Mouse (Mus musculus) hindlimb bud, embryonic 11.5 days (tissue): ENCODE data around the gene Rnf111.

Experiments
- DNase-seq: peaks from one replicate; pipeline ENCODE4 v3.0.0-alpha.2; 2012; ENCODE audit warnings: low read depth, low spot score; ENCODE audit errors: extremely low spot score

Gene Rnf111

GRCm38 (mm10) chr9:70406596-70406995 is 96.9 kb downstream of the Rnf111 start:
- no peak for DNase-seq

- no peak for DNase-seq
Measured at GRCm38 (mm10) chr9:70401937-70402539, 101.5 kb downstream of the Rnf111 start.

DNA sequence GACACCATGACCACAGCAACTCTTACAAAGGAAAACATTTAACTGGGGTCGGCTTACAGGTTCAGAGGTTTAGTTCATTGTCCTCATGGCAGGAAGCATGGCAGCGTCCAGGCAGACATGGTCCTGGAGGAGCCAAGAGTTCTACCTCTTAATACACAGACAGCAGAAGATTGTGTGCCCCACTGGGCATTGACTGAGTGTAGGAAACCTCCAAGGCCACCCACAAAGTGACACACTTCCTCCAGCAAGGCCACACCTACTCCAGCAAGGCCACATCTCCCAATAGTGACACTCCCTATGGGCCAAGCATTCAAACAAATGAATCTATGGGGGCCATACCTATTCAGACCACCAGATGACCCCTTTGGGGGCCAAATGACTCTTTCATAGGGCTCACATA is 107.4 kb downstream of the Rnf111 start:
- no peak for DNase-seq

DNA sequence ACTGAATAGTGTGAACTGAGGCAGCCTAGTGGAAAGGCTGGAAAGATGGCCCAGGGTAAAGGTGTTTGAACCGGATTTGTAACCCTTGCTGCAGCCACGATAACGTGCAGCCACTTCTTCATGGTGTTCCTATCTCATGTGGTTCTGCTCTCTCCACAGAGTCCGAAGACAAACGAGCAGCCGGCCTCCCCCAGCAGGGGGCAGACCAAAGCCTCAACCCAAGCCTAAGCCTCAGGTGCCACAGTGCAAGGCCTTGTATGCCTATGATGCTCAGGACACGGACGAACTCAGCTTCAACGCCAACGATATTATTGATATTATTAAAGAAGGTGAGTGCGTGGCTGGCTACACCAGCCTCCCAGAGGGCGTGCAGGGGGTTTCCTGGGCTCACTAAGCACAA is 107.9 kb downstream of the Rnf111 start:
- no peak for DNase-seq

GRCm38 (mm10) chr9:70392563-70392907 is 111.0 kb downstream of the Rnf111 start:
- DNase-seq: peak; percentile 80

DNA sequence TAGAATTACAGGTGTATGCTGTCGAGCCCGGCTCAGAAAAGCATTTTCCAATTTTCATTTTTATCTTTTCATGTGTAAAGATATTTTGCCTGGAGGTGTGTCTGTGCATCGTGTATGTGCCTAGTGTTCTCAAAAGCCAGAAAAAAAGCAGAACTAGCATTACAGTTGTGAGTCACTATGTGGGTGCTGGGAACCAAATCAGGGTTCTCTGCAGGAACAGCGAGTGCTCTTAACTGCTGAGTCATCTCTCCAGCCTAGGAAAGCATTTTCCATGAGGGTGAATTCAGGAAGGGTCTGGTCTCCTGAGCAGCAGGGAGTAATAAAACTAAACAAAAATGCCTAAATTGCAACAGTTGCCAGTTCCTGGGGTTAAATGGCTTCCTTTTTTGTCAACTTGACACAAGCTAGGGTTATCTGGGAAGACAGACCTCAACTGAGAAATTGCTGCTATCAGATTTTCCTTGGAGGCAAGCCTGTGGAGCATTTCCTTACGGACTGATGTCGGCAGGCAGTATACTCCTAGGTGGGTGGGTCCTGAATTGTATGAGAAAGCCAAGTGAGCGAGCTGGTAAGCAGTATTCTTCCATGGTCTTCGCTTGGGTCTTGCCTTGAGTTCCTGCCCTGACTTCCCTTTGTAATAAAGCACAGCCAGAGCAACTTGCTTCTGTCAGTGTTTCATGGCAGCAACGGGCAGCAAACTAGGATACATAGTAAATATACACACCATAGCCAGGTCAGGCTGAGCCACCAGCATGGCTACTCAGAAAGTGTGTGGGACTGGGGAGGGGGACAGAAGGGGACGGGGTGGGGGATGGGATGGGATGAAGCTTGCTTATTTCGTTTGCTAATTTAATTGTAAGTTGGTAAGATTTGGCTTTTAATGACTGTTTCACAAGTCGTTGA is 111.6 kb downstream of the Rnf111 start:
- no peak for DNase-seq

DNA sequence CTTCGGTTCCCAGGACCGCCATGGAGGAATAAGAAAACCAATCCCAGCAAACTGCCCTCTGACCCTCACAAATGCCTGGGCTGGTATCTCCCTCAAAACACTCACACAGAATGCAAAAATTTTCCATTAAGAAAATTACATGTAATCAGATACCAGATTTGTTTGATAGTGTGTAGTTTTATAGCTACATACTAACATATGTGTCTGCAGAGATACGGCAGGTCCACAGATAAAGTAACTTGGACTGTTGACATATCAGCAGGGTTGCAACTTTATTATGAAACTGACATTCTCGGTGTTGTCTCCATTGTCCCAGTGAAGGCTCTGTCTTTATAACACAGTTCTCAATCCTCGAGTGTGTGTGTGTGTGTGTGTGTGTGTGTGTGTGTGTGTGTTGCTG is 112.5 kb downstream of the Rnf111 start:
- no peak for DNase-seq

DNA sequence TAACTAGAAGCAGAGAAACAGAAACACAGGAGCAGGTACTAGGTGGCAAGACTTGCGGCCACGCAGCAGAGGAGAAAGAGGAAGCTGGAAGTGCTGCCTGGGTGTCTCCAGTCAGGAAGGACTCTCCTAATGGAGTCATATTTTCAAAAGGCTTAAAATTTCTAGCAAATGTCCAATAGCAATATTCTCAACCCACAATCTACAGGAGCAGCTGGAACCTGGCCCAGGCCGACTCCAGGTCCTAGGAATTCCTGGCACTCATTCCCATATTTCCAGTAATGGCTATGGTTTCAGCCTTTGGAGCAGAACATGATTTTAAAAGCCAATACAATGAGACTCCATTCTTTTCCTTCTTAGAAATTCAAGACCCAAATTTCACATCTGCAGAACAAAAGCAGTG is 114.0 kb downstream of the Rnf111 start:
- DNase-seq: no peak

DNA sequence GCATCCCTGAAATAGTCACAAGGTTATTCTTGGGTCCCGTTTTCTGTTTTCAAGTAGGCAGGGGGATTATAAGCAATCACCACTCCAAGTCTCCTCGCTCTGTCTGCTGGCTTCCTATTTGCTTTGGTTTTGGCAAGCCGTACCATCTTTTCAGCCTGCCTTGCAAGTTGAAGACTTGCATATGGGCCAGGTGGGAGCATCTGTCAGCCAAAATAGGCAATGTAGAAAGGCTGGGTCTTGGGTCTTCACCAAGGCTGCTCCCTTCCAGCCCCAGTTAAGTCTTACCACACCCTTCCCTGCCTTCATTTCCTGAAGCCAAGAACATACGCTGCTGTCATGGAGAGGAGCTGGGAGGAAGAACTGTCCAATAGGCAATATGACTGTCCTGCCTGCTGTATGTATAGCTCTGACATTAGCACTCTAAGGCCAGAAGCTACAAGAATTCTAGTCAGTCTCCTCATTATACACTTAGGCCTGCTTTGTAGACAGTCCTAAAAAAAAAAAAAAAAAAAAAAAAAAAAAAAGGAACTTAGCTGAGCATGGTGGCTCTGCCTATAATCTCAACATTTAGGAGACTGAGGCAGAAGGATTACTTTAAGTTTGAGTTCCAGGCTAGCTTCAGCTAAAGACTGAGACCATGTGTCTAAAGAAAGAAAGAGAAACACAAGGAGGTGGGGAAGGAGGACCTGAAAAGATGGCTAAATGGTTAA is 116.0 kb downstream of the Rnf111 start:
- DNase-seq: no peak

DNA sequence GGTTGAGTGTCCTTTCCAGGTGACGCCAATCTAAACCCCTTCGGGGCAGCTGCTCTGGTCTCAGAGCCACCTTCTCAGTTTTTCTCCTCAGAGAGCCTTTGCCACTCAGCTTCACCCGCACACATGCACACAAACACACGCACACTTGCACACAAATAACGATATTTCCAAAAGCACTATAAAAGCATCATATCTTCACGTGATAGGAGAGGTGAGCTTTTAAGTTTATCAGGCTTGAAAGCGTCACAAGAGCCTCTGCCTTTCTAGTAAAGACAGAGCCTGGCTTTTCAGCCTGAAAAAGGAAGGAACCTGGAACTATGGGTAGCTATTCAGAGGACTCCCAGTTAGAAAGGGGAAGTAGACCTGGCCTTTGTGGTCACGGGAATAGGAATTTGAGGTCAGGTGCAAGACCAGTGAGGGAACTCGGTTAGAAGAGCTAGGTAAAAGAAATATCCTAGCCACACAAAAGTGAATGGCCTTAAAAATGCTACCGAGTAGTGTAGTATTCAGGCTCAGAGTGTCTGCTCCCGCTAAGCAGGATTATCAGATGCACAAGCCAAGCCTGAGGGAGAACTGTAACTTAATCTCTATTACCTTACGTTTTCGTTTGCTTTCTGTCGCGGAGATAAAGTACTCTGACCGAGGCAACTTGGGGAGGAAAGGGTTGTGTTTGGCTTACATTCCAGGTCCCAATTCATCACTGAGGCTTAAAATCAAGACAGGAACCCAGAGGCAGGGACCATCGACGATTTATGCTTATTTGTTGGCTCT is 118.4 kb downstream of the Rnf111 start:
- DNase-seq: no peak

- no peak for DNase-seq
Measured at GRCm38 (mm10) chr9:70384494-70384893, 119.0 kb downstream of the Rnf111 start.

- no peak for DNase-seq
Measured at GRCm38 (mm10) chr9:70383750-70384149, 119.8 kb downstream of the Rnf111 start.

DNA sequence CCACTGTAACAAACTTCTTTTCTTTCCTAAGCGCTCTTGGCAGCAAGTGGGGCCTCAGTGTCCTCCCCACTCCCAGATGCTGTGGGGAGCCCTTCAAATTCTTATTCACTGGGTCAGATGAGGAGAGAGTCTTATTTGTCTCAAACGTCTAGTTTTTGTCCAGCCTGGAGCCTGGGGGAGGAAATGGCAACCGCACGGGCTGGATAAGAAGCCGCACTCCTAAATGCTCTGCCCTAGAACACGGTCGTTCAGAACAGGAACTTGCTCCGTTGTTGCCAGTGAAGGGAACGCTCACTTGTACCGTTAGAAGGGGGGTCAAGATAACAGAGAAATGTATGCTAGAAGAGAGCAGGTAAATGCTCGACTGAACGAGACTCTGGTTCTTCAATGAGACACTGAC is 121.4 kb downstream of the Rnf111 start:
- no peak for DNase-seq

GRCm38 (mm10) chr9:70379502-70380467 is 123.7 kb downstream of the Rnf111 start:
- no peak for DNase-seq
